Mouse (Mus musculus): ENCODE measurements at regions not wholly inside any gene's neighbourhood (a gene's known extent, or its start where the extent isn't known, plus 50 kb on each side); places are given as distances from the start of the nearest gene placed in this dataset.

GRCm38 (mm10) chr3:149335259-149335658, 344.9 kb upstream of the Adgrl2 start:
- WGBS: 75% methylated on average over 6 of the region's 6 CpGs
- peaks cover 32% of the 10 kb centered on the region for H3K27me3 ChIP-seq (replicated peaks; ENCODE audit: low read depth, poor library complexity, severe bottlenecking)
- no peaks in the 10 kb centered on the region for H3K9me3 ChIP-seq
- H3K4me3 ChIP-seq: no peak overlapping the region
- DNase-seq (ENCODE audit: low spot score): no peak
- H3K27ac ChIP-seq (replicated peaks): no peak overlapping the region
- H3K4me1 ChIP-seq: peaks cover 46% of the 10 kb centered on the region
- H3K36me3 ChIP-seq (replicated peaks): no peaks in the 10 kb centered on the region

GRCm38 (mm10) chr3:149333607-149334006, 343.3 kb upstream of the Adgrl2 start:
- Histone ChIP-seq H3K4me1 (peaks cover 43% of the 10 kb centered on the region), H3K9me3 (no peaks in the 10 kb centered on the region), H3K27ac (replicated peaks) (no peak overlapping the region), H3K27me3 (replicated peaks; ENCODE audit: low read depth, poor library complexity, severe bottlenecking) (peaks cover 32% of the 10 kb centered on the region), H3K36me3 (replicated peaks) (no peaks in the 10 kb centered on the region), H3K4me3 (no peak overlapping the region)
- WGBS: 80% methylated on average over 5 of the region's 5 CpGs
- DNase-seq (ENCODE audit: low spot score): no peak

GRCm38 (mm10) chr3:149333131-149333530, 342.8 kb upstream of the Adgrl2 start:
- H3K9me3 ChIP-seq: no peaks in the 10 kb centered on the region
- peaks cover 42% of the 10 kb centered on the region for H3K4me1 ChIP-seq
- no peak overlapping the region for H3K27ac ChIP-seq (replicated peaks)
- H3K36me3 ChIP-seq (replicated peaks): no peaks in the 10 kb centered on the region
- no peak for DNase-seq (ENCODE audit: low spot score)
- peaks cover 32% of the 10 kb centered on the region for H3K27me3 ChIP-seq (replicated peaks; ENCODE audit: low read depth, poor library complexity, severe bottlenecking)
- 42% methylated on average over 10 of the region's 10 CpGs for WGBS
- H3K4me3 ChIP-seq: no peak overlapping the region

GRCm38 (mm10) chr3:149332105-149332504, 341.8 kb upstream of the Adgrl2 start:
- Histone ChIP-seq H3K27ac (replicated peaks) (no peak overlapping the region), H3K27me3 (replicated peaks; ENCODE audit: low read depth, poor library complexity, severe bottlenecking) (peaks cover 32% of the 10 kb centered on the region), H3K9me3 (no peaks in the 10 kb centered on the region), H3K4me3 (no peak overlapping the region), H3K4me1 (peaks cover 42% of the 10 kb centered on the region), H3K36me3 (replicated peaks) (no peaks in the 10 kb centered on the region)
- WGBS: 30% methylated on average over 4 of the region's 4 CpGs
- DNase-seq (ENCODE audit: low spot score): no peak

DNA sequence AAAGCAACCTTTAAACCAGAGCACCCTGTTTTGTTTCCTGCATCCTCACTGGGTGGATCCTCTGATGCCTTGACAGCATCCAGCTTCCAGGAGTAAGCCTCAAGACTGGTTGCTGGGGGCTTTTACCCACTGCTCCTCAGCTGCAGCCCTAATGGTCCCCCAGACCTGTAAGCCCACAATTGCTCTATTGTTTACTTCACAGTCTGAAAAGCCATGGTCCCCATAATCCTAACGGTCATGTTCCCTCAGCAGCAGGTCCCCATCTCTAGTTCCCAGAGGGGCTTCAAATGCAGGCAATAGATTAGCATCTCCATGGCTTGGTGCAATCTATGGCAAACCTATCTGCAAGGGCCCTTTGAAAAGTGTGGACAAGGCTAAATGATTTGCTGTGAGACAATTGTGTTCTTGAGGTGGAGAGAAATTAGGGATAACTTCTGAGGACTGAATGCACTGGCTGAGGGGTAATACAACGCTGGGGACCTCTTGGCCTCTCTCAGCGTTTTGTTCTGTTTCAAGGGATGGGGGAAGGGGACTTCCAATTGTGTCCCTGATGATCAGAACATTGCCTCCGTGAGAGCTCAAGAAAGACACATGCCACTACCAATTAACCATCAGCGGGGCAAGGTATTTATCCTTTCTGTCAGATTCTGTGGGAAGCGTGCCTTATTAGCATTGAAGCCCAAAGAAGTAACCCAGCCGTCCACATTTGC, 341.1 kb upstream of the Adgrl2 start:
- peak; percentile 21 for DNase-seq (ENCODE audit: low spot score)
- H3K9me3 ChIP-seq: no peaks in the 10 kb centered on the region
- peaks cover 32% of the 10 kb centered on the region for H3K27me3 ChIP-seq (replicated peaks; ENCODE audit: low read depth, poor library complexity, severe bottlenecking)
- no peak overlapping the region for H3K27ac ChIP-seq (replicated peaks)
- H3K4me3 ChIP-seq: no peak overlapping the region
- H3K36me3 ChIP-seq (replicated peaks): no peaks in the 10 kb centered on the region
- peaks cover 42% of the 10 kb centered on the region for H3K4me1 ChIP-seq
- 20% methylated on average over 7 of the region's 7 CpGs for WGBS

DNA sequence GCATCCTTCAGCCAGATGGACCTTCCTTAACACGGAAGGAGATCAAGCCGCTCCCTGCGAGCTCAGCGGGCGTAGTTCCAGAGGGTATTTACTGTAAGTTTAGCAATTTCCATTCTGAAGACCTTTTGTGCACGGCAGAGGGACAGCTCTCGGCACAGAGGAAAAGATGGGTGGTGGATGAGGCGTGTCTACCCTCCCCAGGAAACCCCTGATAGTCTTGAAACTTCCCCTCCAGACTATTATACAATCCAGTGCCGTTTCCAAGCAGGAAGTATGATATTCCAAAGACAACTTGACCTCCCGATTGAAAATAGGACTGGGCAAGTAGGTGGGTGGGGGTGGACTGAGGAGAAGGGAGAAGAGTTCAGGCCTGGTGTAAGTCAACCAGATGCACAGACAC, 340.4 kb upstream of the Adgrl2 start:
- WGBS: 72% methylated on average over 10 of the region's 10 CpGs

DNA sequence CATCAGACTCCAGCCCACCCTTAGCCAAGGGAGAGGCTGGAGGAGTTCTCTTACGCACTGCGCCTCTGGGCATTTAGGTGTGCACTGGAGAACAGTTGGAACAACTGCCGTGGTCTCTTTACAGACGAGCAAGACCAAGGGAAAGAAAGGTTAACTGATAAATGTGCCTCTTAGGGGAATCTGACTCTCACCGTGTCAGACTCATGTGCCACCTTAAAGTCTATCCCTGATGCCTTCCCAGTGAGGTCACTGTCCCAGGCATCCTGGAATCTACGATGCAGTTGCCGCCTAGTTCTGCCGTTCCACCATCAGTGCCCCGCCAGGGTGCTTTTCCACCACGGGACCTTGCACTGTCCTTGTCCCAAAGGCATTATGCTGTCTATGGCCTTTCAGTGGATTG, 339.7 kb upstream of the Adgrl2 start:
- WGBS: 84% methylated on average over 10 of the region's 10 CpGs
- Histone ChIP-seq H3K27ac (replicated peaks) (no peak overlapping the region), H3K4me3 (no peak overlapping the region), H3K9me3 (no peaks in the 10 kb centered on the region), H3K4me1 (peaks cover 40% of the 10 kb centered on the region), H3K27me3 (replicated peaks; ENCODE audit: low read depth, poor library complexity, severe bottlenecking) (peaks cover 28% of the 10 kb centered on the region), H3K36me3 (replicated peaks) (no peaks in the 10 kb centered on the region)
- DNase-seq (ENCODE audit: low spot score): no peak

More for the DNA sequence above, 340.4 kb upstream of the Adgrl2 start:
- Histone ChIP-seq H3K9me3 (no peaks in the 10 kb centered on the region), H3K4me3 (no peak overlapping the region), H3K36me3 (replicated peaks) (no peaks in the 10 kb centered on the region), H3K27me3 (replicated peaks; ENCODE audit: low read depth, poor library complexity, severe bottlenecking) (peaks cover 32% of the 10 kb centered on the region), H3K4me1 (peaks cover 42% of the 10 kb centered on the region), H3K27ac (replicated peaks) (0 out of 2 replicates have a peak overlapping the region, but pooled peaks have one; percentile 14)
- DNase-seq (ENCODE audit: low spot score): no peak

GRCm38 (mm10) chr3:149329615-149330014, 339.3 kb upstream of the Adgrl2 start:
- H3K27ac ChIP-seq (replicated peaks): no peak overlapping the region
- no peak for DNase-seq (ENCODE audit: low spot score)
- H3K36me3 ChIP-seq (replicated peaks): no peaks in the 10 kb centered on the region
- H3K27me3 ChIP-seq (replicated peaks; ENCODE audit: low read depth, poor library complexity, severe bottlenecking): peaks cover 25% of the 10 kb centered on the region
- no peaks in the 10 kb centered on the region for H3K9me3 ChIP-seq
- no peak overlapping the region for H3K4me3 ChIP-seq
- 89% methylated on average over 6 of the region's 6 CpGs for WGBS
- H3K4me1 ChIP-seq: peaks cover 36% of the 10 kb centered on the region

- Histone ChIP-seq H3K27ac (replicated peaks) (no peak overlapping the region; the same call in 1 of the 2 replicates), H3K4me3 (no peak overlapping the region), H3K27me3 (replicated peaks; ENCODE audit: low read depth, poor library complexity, severe bottlenecking) (no peaks in the 10 kb centered on the region), H3K36me3 (replicated peaks) (no peaks in the 10 kb centered on the region), H3K4me1 (peaks cover 13% of the 10 kb centered on the region), H3K9me3 (no peaks in the 10 kb centered on the region)
- DNase-seq (ENCODE audit: low spot score): no peak
- WGBS: 61% methylated on average over 5 of the region's 5 CpGs
Measured at GRCm38 (mm10) chr3:149326664-149327063, 336.3 kb upstream of the Adgrl2 start.

DNA sequence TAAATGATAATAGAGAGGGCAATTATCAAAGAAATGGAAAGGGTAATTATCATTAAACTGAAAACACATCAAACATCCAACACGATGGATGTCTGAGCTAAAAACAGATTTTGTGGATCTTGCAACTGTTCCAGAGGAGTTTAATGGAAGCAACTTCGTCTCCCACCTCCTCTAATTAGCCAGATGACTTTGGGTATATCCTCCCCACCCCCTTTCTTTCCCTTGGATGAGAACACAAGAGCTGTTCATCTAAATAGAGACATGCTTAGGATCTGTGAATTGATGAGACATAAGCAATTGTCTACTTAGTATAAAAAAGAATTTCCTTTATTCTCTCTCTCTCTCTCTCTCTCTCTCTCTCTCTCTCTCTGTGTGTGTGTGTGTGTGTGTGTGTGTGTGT, 333.7 kb upstream of the Adgrl2 start:
- H3K4me3 ChIP-seq: no peak overlapping the region
- no peaks in the 10 kb centered on the region for H3K36me3 ChIP-seq (replicated peaks)
- no peaks in the 10 kb centered on the region for H3K9me3 ChIP-seq
- no peaks in the 10 kb centered on the region; the same call in 1 of the 2 replicates for H3K27me3 ChIP-seq (replicated peaks; ENCODE audit: low read depth, poor library complexity, severe bottlenecking)
- 70% methylated on average over 2 of the region's 2 CpGs for WGBS
- DNase-seq (ENCODE audit: low spot score): no peak
- no peaks in the 10 kb centered on the region for H3K4me1 ChIP-seq
- H3K27ac ChIP-seq (replicated peaks): no peak overlapping the region

DNA sequence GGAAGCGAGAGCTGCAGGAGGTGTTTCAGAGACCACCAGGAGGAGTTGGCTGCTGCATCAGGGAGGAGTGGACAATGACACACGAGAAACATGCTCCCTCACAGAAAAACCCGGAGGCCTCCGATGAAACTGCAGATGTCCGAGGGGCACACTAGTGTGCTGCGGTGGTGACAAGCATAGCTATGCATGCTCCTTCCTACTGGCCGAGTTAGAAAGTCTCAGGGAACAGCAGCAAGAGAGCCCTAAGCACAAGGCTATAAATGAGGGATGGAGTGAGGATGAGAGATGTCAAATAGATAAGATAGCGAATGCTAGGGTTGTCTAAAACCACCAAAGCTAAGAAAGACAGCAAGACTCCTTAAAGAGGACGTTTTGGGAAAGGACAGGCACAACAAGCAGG, 328.4 kb upstream of the Adgrl2 start:
- DNase-seq (ENCODE audit: low spot score): no peak
- no peak overlapping the region for H3K27ac ChIP-seq (replicated peaks)
- no peaks in the 10 kb centered on the region; the same call in 1 of the 2 replicates for H3K27me3 ChIP-seq (replicated peaks; ENCODE audit: low read depth, poor library complexity, severe bottlenecking)
- H3K36me3 ChIP-seq (replicated peaks): no peaks in the 10 kb centered on the region
- H3K4me1 ChIP-seq: peaks cover 12% of the 10 kb centered on the region
- 68% methylated on average over 9 of the region's 9 CpGs for WGBS
- no peak overlapping the region for H3K4me3 ChIP-seq
- no peaks in the 10 kb centered on the region for H3K9me3 ChIP-seq

- H3K27ac ChIP-seq (replicated peaks): no peak overlapping the region
- DNase-seq (ENCODE audit: low spot score): no peak
- 46% methylated on average over 4 of the region's 4 CpGs for WGBS
Measured at GRCm38 (mm10) chr3:149314258-149314657, 323.9 kb upstream of the Adgrl2 start.

DNA sequence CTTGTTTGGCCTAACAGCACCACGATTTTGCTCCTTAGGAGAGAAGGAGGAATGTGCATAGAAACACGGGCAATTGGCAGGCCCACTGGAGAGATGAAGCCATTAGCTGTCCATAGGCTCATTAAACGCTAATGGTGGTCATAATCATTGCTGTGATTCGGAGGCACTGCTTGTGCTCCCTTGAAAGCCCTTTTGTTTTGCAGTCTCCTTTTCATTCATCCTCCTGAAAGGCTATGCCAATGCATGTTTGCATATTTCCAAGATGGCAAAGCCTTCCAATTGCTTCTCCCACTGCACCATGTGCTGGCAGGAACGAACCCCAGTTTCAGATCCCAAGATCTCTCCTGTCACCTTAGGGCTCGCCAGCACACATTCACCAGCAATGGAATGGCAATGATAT, 322.9 kb upstream of the Adgrl2 start:
- Histone ChIP-seq H3K27ac (replicated peaks) (no peak overlapping the region), H3K36me3 (replicated peaks) (no peaks in the 10 kb centered on the region), H3K9me3 (peaks cover 4% of the 10 kb centered on the region; the same call in 1 of the 2 replicates), H3K4me1 (peaks cover 12% of the 10 kb centered on the region), H3K27me3 (replicated peaks; ENCODE audit: low read depth, poor library complexity, severe bottlenecking) (no peaks in the 10 kb centered on the region), H3K4me3 (no peak overlapping the region)
- WGBS: 83% methylated on average over 6 of the region's 6 CpGs
- DNase-seq (ENCODE audit: low spot score): no peak

More at GRCm38 (mm10) chr3:149314258-149314657, 323.9 kb upstream of the Adgrl2 start:
- no peaks in the 10 kb centered on the region for H3K36me3 ChIP-seq (replicated peaks)
- H3K4me1 ChIP-seq: peaks cover 12% of the 10 kb centered on the region
- H3K27me3 ChIP-seq (replicated peaks; ENCODE audit: low read depth, poor library complexity, severe bottlenecking): no peaks in the 10 kb centered on the region
- H3K9me3 ChIP-seq: peaks cover 4% of the 10 kb centered on the region; the same call in 1 of the 2 replicates
- no peak overlapping the region for H3K4me3 ChIP-seq
